Mouse (Mus musculus) brain, adult 2 months (tissue): ENCODE results near the gene Cxcr5.

Experiments
- DNase-seq: peaks from one replicate; pipeline ENCODE4 v3.0.0; 2011; ENCODE audit warnings: low read depth, low spot score

Gene Cxcr5

DNA sequence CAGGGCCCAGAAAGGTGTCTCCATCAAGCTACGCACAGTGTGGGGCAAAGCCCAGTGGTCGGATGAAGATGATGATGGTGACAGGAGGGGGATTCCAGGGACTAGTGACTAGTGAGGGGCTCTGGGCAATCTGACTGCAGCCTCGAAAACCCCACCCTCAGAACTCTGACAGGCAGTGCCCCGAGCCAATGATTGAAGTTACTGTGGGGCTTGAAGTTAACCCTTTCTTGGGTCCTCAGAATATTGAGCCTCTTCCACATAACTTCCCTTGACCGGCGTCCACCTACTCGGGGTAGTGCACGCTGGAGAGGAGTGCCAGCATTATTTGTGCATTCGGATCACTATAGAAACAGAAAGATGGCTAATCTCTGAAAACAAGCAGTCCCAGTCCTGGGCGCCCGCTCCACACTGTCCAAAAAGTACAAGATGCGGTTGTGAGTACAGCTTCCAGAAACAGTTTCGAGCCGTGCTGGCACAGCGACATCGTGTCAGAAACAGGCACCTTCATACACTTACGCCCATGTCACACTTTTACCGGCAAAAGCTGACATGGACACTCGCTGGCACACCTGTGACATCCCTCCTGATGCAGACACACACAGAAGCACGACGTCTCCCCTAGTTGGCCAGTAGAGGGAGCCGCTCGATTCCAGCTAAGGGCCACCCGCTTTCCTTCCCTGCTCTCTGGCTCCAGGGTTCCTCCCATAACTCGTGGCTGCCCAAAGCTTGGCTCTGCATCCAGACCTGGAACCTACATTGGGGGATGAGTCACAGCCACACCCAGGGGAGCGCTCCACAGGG lies 81.8 kb downstream of the Cxcr5 start:
- DNase-seq: peak; percentile 98

DNA sequence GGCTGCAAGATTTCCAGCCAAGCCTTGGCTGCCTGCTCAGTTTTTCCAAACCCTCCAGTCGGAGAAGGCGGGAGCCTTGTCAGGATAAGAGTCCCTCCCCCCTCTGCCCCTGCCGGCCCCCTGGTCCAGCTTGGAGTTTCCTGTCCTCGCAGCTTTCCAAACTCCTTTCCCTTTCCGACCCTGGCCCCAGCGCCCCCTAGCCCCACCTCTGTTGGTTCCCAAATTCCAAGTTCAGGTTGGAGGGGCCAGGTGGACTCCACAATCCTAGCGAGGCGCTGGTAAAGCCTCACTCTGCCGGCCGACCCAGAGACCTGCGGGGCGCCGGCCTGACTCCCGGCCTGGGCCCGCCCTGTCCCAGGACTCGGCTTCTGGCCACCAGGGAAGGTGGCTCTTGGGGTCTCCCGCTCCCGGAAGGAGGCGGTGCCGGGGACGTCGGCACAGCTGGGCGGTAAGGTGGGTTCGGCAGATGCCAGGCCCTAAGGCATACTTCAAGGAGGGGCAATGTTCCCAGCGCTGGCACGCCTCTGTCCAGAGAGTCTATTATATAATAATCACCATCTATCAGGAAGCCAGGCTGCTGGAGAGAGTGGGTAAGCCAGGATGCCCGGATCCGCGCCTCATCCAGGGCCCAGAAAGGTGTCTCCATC lies 82.6 kb downstream of the Cxcr5 start:
- DNase-seq: peak; percentile 92

DNA sequence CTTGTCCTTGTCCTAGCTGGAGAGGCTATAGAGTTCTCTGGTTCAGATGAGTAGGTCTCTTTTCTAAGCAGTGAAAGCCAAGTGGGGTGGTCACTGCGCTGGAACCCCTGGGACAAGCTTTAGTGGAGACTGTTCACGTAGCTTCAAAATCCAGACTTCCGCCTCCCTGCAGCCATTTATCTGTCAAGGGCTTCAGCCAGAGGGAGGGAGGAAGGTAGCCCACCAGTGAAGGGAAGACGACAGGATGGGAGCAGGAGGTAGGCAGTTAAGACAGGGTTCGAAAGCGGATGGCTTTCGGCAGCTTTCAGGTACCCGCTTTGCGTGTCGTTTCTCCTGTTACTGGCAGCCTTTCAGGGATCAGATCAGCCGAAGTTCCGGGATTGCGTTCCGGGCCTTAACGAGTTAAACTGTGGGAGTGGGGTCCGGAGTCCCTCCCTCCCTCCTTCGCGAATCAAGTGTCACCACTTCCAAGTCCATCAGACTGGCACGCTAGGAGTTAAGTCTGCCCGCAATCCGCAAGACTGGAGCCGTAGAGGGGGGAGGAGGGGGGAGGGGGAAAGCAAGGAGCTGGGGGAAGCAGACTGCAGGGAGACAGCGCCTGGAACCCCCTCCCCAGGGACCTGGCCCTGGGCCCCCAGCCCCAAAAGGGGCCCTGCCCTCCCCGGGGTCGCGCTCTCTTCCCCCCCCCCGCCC lies 83.3 kb downstream of the Cxcr5 start:
- DNase-seq: peak; percentile 94

DNA sequence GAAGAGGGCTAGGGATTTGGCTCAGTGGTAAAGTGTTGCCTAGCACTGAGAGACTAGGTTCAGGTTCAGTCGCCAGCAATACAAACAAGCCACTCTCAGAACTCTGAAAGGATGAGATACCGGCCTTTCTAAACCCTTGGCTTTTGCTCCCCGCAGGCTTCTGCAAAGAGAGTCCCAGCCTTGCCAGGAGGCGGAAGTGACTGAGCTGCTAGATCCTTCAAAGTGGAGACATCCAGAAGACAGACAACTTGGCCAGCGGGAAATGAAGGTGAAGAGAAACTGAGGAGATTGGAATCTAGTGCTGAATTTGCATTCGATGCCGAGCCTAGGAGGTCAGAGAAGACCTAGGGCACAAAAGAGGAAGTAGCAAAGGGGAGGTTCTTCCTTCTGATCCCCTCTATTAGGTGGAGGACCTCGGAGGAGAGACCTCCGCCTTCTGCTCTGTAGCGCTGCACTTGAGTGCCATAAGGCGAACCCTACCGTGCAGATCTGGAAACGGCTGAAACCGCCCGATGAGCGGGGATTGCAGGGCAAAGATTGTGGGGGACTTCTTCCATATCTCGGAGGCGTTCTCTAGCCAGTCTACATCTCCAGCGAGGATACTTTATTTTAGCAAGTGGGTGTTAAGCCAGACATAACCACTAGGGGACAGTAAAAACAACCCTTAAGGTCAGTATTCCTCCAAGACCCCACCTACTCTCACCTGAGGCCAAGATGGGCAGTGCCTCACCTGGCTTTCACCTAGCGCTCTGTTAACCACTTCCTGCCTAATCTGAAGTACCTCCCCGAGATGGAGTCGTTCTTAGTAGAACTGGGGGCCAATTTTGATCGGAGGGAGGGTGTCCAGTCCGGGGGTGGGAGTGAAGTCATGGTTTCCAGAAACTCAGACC lies 84.1 kb downstream of the Cxcr5 start:
- DNase-seq: peak; percentile 92

- DNase-seq: no peak
Observed at GRCm38 (mm10) chr9:44475936-44476335, 85.7 kb downstream of the Cxcr5 start.

DNA sequence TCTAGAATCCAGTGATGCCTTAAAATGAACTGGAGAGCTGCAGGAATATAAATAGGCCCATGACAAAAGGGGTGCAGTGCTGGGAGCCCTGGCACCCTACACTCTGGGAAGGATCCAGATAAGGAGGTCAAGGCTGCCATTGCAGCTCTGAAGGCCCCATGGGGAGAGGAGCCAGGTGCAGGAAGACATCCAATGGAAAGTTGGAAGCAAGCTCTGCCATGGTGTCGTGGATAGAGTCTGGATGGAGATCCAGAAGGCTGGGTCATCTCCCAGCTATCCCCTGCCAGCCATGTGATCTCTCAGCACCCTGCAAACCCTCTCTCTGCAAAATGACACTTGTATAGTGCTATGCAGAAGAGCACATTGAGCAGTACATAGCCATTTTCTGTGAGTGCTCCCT lies 87.3 kb downstream of the Cxcr5 start:
- no peak for DNase-seq

DNA sequence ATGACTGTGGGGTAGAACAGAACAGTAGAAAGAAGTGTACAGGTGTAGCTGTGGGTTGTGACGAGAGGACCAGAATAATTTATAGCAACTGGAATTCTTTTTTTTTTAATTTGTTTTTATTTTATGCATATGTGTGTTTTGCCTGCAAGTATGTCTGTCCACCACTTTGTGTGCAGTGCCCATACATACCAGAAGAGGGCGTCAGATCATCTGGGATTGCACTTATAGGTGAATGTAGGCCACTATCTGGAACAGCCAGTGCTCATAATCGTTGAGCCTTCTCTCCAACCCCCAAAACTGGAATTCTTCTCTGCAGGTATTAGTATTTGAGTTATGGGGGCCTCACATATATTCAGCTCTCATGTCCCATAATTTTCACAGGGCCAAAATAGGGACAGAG lies 88.5 kb downstream of the Cxcr5 start:
- DNase-seq: no peak

DNA sequence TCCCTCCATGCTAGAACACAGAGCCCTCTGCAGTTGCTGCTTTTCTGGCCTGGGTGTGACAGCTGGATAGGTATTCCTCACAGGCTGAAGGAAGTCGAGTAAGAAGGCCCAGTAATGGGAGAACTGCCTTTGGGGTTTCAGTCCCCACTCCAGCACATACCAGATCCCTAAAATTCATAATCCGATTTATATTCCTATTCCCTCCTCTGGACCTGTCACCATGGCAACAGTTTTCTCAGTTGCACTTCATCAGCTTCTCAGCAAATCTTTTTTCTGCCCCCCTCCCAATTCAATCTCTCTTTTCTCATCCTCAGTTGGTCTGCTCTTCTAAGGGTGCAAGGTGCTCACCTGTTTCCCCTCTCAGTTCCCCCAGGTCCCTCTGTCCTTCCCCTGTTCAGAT lies 92.9 kb downstream of the Cxcr5 start:
- peak; percentile 54 for DNase-seq

DNA sequence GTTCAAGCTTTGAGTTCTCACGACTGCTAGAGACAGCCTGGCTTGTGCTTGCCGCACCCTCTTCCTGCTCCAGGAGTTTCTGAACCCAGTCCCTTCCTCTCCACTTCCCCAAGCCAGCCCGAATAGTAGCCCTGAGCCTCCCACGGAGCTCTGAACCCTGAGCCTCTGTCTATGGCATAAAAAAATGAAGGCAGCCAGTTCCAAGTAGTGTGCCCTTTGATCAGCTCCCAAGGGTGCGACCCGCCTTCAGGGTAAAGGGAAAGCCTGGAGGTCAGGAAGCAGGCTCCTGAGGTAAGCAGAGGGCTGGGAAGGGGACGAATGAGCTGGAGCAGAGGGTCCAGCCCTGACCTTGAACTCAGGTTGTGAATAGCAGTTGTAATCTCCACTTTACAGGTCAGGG lies 93.5 kb downstream of the Cxcr5 start:
- no peak for DNase-seq

DNA sequence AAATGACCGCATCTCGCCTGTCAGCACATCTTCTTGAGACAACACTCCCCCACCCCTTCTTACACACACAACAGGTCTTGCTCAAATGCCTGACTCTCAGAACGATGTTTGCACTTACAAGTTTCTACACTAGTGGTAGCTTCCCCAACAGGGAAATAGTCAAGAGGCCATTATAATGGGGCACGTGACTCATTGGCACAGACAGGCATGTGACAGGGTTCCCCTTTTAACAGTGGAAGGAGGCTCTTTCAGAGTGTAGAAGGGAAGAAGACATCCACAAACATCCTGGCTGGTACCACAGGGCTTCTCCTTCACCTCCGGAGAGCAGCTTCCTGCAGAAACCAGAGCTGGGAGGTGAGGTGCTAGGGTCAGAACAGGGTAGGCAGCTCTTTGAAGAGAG lies 99.7 kb downstream of the Cxcr5 start:
- peak; percentile 17 for DNase-seq
